Mouse (Mus musculus): ENCODE data around the gene Dvl2.

Dvl2 gene

GRCm38 (mm10) chr11:70014880-70015558, 14.6 kb downstream of the Dvl2 start, which contains the start of gene Acadvl:
TSS of gene Acadvl (minus strand) at chr11:70015411.
- TF ChIP-seq GATA4 (IDR thresholded peaks at IDR 0.05; ENCODE audit: insufficient replicate concordance, low read length), result no peak

GRCm38 (mm10) chr11:70015677-70016076, 15.3 kb downstream of the Dvl2 start:
- TF ChIP-seq GATA4 (IDR thresholded peaks at IDR 0.05; ENCODE audit: insufficient replicate concordance, low read length), result no peak

GRCm38 (mm10) chr11:70016669-70017068, 16.3 kb downstream of the Dvl2 start, which contains the start of gene Dlg4:
TSS of gene Dlg4 (plus strand) at chr11:70016942.
- TF ChIP-seq GATA4 (IDR thresholded peaks at IDR 0.05; ENCODE audit: insufficient replicate concordance, low read length), result no peak

- TF ChIP-seq GATA4 (IDR thresholded peaks at IDR 0.05; ENCODE audit: insufficient replicate concordance, low read length), result no peak
Observed at GRCm38 (mm10) chr11:70017199-70017767, 16.9 kb downstream of the Dvl2 start.

- TF ChIP-seq GATA4 (IDR thresholded peaks at IDR 0.05; ENCODE audit: insufficient replicate concordance, low read length), result no peak
Observed at GRCm38 (mm10) chr11:70018131-70018990, 18.0 kb downstream of the Dvl2 start.

GRCm38 (mm10) chr11:70019495-70020021, 19.2 kb downstream of the Dvl2 start:
- TF ChIP-seq GATA4 (IDR thresholded peaks at IDR 0.05; ENCODE audit: insufficient replicate concordance, low read length), result no peak

- TF ChIP-seq GATA4 (IDR thresholded peaks at IDR 0.05; ENCODE audit: insufficient replicate concordance, low read length), result no peak
Observed at GRCm38 (mm10) chr11:70020022-70020631, 19.7 kb downstream of the Dvl2 start.

GRCm38 (mm10) chr11:70020731-70021263, 20.4 kb downstream of the Dvl2 start:
- TF ChIP-seq GATA4 (IDR thresholded peaks at IDR 0.05; ENCODE audit: insufficient replicate concordance, low read length), result no peak

GRCm38 (mm10) chr11:70021264-70022132, 21.1 kb downstream of the Dvl2 start:
- TF ChIP-seq GATA4 (IDR thresholded peaks at IDR 0.05; ENCODE audit: insufficient replicate concordance, low read length), result no peak

GRCm38 (mm10) chr11:70023481-70024150, 23.2 kb downstream of the Dvl2 start:
- no peak for TF ChIP-seq GATA4 (IDR thresholded peaks at IDR 0.05; ENCODE audit: insufficient replicate concordance, low read length)

- no peak for TF ChIP-seq GATA4 (IDR thresholded peaks at IDR 0.05; ENCODE audit: insufficient replicate concordance, low read length)
Observed at GRCm38 (mm10) chr11:70024151-70024514, 23.7 kb downstream of the Dvl2 start.

GRCm38 (mm10) chr11:70026689-70027088, 26.3 kb downstream of the Dvl2 start:
- TF ChIP-seq GATA4 (IDR thresholded peaks at IDR 0.05; ENCODE audit: insufficient replicate concordance, low read length), result no peak

- TF ChIP-seq GATA4 (IDR thresholded peaks at IDR 0.05; ENCODE audit: insufficient replicate concordance, low read length), result no peak
Observed at GRCm38 (mm10) chr11:70027397-70027796, 27.0 kb downstream of the Dvl2 start.
